30 mouse cellular contexts compared by ENCODE assay signal in the genomic region with DNA sequence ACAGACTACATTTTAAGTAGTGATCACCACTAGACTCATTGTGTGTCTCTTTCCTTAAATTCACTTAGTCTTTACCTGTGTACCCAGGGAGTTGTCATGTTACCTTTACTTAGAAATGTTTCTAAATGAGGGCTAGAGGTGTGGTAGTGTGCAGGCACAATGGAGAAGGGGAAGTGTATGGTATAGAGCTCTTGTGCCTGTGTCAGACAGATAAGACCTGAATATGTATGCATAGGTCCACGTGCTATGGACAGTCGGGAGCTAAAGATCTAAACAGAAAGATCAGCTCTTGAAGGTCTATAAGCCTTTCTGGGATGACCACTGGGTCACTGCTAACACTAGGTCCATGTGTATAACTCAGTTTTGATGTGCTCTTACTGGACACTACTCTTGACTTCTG.
DNase-seq lines count a peak whose midpoint lies in the region; ATAC-seq and TF ChIP-seq lines count a peak whose summit lies in the region.
"Had no signal": no experiment of that assay in that cellular context is flagged by ENCODE, and none has a peak within 500 bp of the region (broad histone marks: within the 10 kb centered on the region; RNA-seq: fewer than 3 reads in every experiment).

No protein-coding gene starts in this region.

- TF ChIP-seq EP300 in liver, postnatal 0 days (IDR thresholded peaks at IDR 0.05; ENCODE audit: low read depth), result no peak

- DNase-seq in MEL-GATA-1-ER (ENCODE audit: extremely low read depth, low read depth), result peak; percentile 73
- no peak for DNase-seq in liver, postnatal 0 days
- no peak for DNase-seq in left cerebral cortex, adult 18-20 months (ENCODE audit: low spot score in 2 of 2)
- no peak for DNase-seq in embryo, embryonic 11 days
- DNase-seq in lung, postnatal 25 days (ENCODE audit: low spot score), result no peak
- DNase-seq: adrenal gland, postnatal 36 days; cerebellum, adult 2 months; cerebellum, postnatal 14 days; gastrocnemius, postnatal 25 days; kidney, adult 8-10 months; lung, adult 18-20 months; right cerebral cortex, postnatal 25 days; thymus, postnatal 25 days had no signal

- H3K9me3 ChIP-seq in intestine, postnatal 0 days (ENCODE audit: control insufficient read depth), result no peaks in the 10 kb centered on the region
- H3K9me3 ChIP-seq in intestine, embryonic 16.5 days (ENCODE audit: control insufficient read depth, low read length), result 0 out of 2 replicates have a peak, but pooled peaks cover 2% of the 10 kb centered on the region
- H3K9me3 ChIP-seq in liver, embryonic 12.5 days (replicated peaks), result no peaks in the 10 kb centered on the region
- H3K9me3 ChIP-seq in liver, postnatal 0 days (ENCODE audit: low read length), result no peaks in the 10 kb centered on the region
- H3K9me3 ChIP-seq: heart, embryonic 10.5 days; limb, embryonic 12.5 days had no signal

- TF ChIP-seq CTCF in intestine, postnatal 0 days (IDR thresholded peaks at IDR 0.05; ENCODE audit: low read depth), result no peak
- TF ChIP-seq CTCF in liver, postnatal 0 days (IDR thresholded peaks at IDR 0.05; ENCODE audit: low read depth), result no peak

- H3K4me2 ChIP-seq in intestine, postnatal 0 days (replicated peaks; ENCODE audit: low read depth), result no peak overlapping the region
- H3K4me2 ChIP-seq in intestine, embryonic 16.5 days (ENCODE audit: low read depth, low read length), result no peak overlapping the region
- no peak overlapping the region for H3K4me2 ChIP-seq in liver, embryonic 12.5 days
- H3K4me2 ChIP-seq in liver, postnatal 0 days (ENCODE audit: low read depth, low read length), result no peak overlapping the region
- H3K4me2 ChIP-seq: hindbrain, embryonic 15.5 days; limb, embryonic 12.5 days; midbrain, embryonic 12.5 days; neural tube, embryonic 13.5 days had no signal

- H3K4me1 ChIP-seq in intestine, postnatal 0 days (replicated peaks; ENCODE audit: control insufficient read depth, insufficient read depth, low read length), result peaks cover 3% of the 10 kb centered on the region; the same call in 1 of the 2 replicates
- peaks cover 14% of the 10 kb centered on the region for H3K4me1 ChIP-seq in intestine, embryonic 16.5 days (ENCODE audit: control insufficient read depth, insufficient read depth, low read length)
- H3K4me1 ChIP-seq in liver, embryonic 12.5 days, result peaks cover 42% of the 10 kb centered on the region
- H3K4me1 ChIP-seq in liver, postnatal 0 days (ENCODE audit: insufficient read depth), result peaks cover 4% of the 10 kb centered on the region; the same call in 1 of the 2 replicates
- H3K4me1 ChIP-seq: hindbrain, embryonic 10.5 days; hindbrain, embryonic 15.5 days; limb, embryonic 12.5 days; midbrain, embryonic 12.5 days; neural tube, embryonic 13.5 days had no signal

- H3K27me3 ChIP-seq in intestine, postnatal 0 days (replicated peaks; ENCODE audit: control insufficient read depth, insufficient read depth, low read length), result no peaks in the 10 kb centered on the region
- H3K27me3 ChIP-seq in intestine, embryonic 16.5 days (replicated peaks; ENCODE audit: control insufficient read depth, insufficient read depth, low read length), result no peaks in the 10 kb centered on the region
- H3K27me3 ChIP-seq in liver, embryonic 12.5 days (replicated peaks), result no peaks in the 10 kb centered on the region
- H3K27me3 ChIP-seq in liver, postnatal 0 days (ENCODE audit: insufficient read depth, low read length), result no peaks in the 10 kb centered on the region
- H3K27me3 ChIP-seq: hindbrain, embryonic 15.5 days; limb, embryonic 12.5 days; midbrain, embryonic 12.5 days; neural tube, embryonic 13.5 days had no signal

- H3K9ac ChIP-seq in intestine, postnatal 0 days (ENCODE audit: low read depth, low read length), result no peak overlapping the region
- no peak overlapping the region for H3K9ac ChIP-seq in intestine, embryonic 16.5 days (ENCODE audit: low read depth, low read length)
- no peak overlapping the region for H3K9ac ChIP-seq in liver, embryonic 12.5 days
- H3K9ac ChIP-seq in liver, postnatal 0 days (replicated peaks), result no peak overlapping the region
- H3K9ac ChIP-seq: hindbrain, embryonic 15.5 days; limb, embryonic 12.5 days; midbrain, embryonic 12.5 days; neural tube, embryonic 13.5 days had no signal

- WGBS in intestine, postnatal 0 days, result 82% methylated on average over 2 of the region's 2 CpGs
- 78% methylated on average over 2 of the region's 2 CpGs for WGBS in intestine, embryonic 16.5 days
- WGBS in liver, embryonic 12.5 days (ENCODE audit: insufficient replicate concordance), result 10% methylated on average over 2 of the region's 2 CpGs
- 43% methylated on average over 2 of the region's 2 CpGs for WGBS in liver, postnatal 0 days (ENCODE audit: insufficient replicate concordance)

- no peak overlapping the region for H3K4me3 ChIP-seq in intestine, postnatal 0 days (ENCODE audit: low read depth, low read length)
- no peak overlapping the region for H3K4me3 ChIP-seq in intestine, embryonic 16.5 days (ENCODE audit: low read length)
- H3K4me3 ChIP-seq in liver, embryonic 12.5 days, result no peak overlapping the region
- H3K4me3 ChIP-seq in liver, postnatal 0 days (ENCODE audit: low read depth, low read length), result no peak overlapping the region
- H3K4me3 ChIP-seq: heart, embryonic 10.5 days; hindbrain, embryonic 10.5 days; hindbrain, embryonic 15.5 days; left cerebral cortex, adult 2 months; limb, embryonic 12.5 days; midbrain, embryonic 12.5 days; neural tube, embryonic 13.5 days had no signal

- H3K36me3 ChIP-seq in intestine, postnatal 0 days (ENCODE audit: control insufficient read depth, insufficient read depth), result peaks cover 2% of the 10 kb centered on the region; the same call in 1 of the 2 replicates
- H3K36me3 ChIP-seq in intestine, embryonic 16.5 days (ENCODE audit: control insufficient read depth, insufficient read depth, low read length), result no peaks in the 10 kb centered on the region; the same call in 1 of the 2 replicates
- H3K36me3 ChIP-seq in liver, embryonic 12.5 days, result 0 out of 2 replicates have a peak, but pooled peaks cover 9% of the 10 kb centered on the region
- 0 out of 2 replicates have a peak, but pooled peaks cover 3% of the 10 kb centered on the region for H3K36me3 ChIP-seq in liver, postnatal 0 days (replicated peaks; ENCODE audit: insufficient read depth, low read length)
- H3K36me3 ChIP-seq: hindbrain, embryonic 15.5 days; midbrain, embryonic 12.5 days had no signal

- ATAC-seq in intestine, postnatal 0 days, result no peak
- no peak for ATAC-seq in intestine, embryonic 16.5 days
- ATAC-seq in liver, embryonic 12.5 days, result peak; percentile 93
- ATAC-seq in liver, postnatal 0 days, result 0 out of 2 replicates have a peak, but pooled peaks have one; percentile 37
- ATAC-seq: activated CD4-positive, CD25-positive, alpha-beta regulatory T cell, adult 4 months; CD4-positive, CD25-positive, alpha-beta regulatory T cell, adult 4 months; forebrain, embryonic 14.5 days; inflammation-experienced regulatory T-cells, adult 6 months; lung, postnatal 0 days had no signal

- 0 out of 2 replicates have a peak overlapping the region, but pooled peaks have one; percentile 21 for H3K27ac ChIP-seq in intestine, postnatal 0 days (ENCODE audit: low read depth, low read length)
- H3K27ac ChIP-seq in intestine, embryonic 16.5 days (ENCODE audit: low read length), result no peak overlapping the region
- peak overlapping the region; percentile 55; the same call in 1 of the 2 replicates for H3K27ac ChIP-seq in liver, embryonic 12.5 days
- H3K27ac ChIP-seq in liver, postnatal 0 days (ENCODE audit: low read depth), result no peak overlapping the region
- H3K27ac ChIP-seq: heart, embryonic 10.5 days; hindbrain, embryonic 10.5 days; hindbrain, embryonic 15.5 days; kidney, postnatal 0 days; left cerebral cortex, adult 2 months; limb, embryonic 12.5 days; macrophage; midbrain, embryonic 12.5 days; neural tube, embryonic 13.5 days had no signal

Comparison
In these comparisons a context has a peak if more than half of its experiments do, and no peak if none do; other contexts are left out.
1. H3K27ac ChIP-seq: peak in intestine, postnatal 0 days (single experiment) and liver, embryonic 12.5 days (single experiment); none in intestine, embryonic 16.5 days (single experiment) and liver, postnatal 0 days (single experiment).
2. ATAC-seq: peak in liver, embryonic 12.5 days (single experiment) and liver, postnatal 0 days (single experiment); none in intestine, postnatal 0 days (single experiment) and intestine, embryonic 16.5 days (single experiment).